Mouse (Mus musculus): Measurements from ENCODE around the gene Rnls. TPM values are rescaled to one million over a fixed set of nuclear protein-coding genes. Genes with fewer than 3 reads are reported as not detected.
A peak's percentile ranks its signal among the peaks of the same experiment; 100 is the strongest.

Rnls gene
- polyA plus RNA-seq (2015; fragmentation: Nextera tagmentation; extraction: Ambion mirVana) = 10.8 and 10.9 TPM in 2 replicates

GRCm38 (mm10) chr19:33391651-33392382 is at the start of gene Rnls:
Rnls (minus strand) TSS chr19:33392295.

Small RNAs within 50 kb of the gene (microRNA-seq; reads per million reads assigned to microRNA genes)
- gene Mir3970 = 4.9 reads per million, percentile 11 among the genes with 10 or more reads in this experiment

Other genes with a start within 250 kb of the Rnls start
- not detected in 2 replicates for gene Lipo4, start 125.5 kb upstream of the Rnls start, polyA plus RNA-seq (2015; fragmentation: Nextera tagmentation; extraction: Ambion mirVana)
- gene Gm8978, start 233.0 kb upstream of the Rnls start, polyA plus RNA-seq (2015; fragmentation: Nextera tagmentation; extraction: Ambion mirVana) = not detected in 2 replicates

Data from neural tube, postnatal 0 days (tissue).